Mouse (Mus musculus): ENCODE results near the gene Kalrn. TPM values are rescaled to one million over a fixed set of nuclear protein-coding genes. Genes with fewer than 3 reads are reported as not detected.

Kalrn gene
- total and polyA plus RNA-seq, 2 experiments from 2014 or later: 19.4 to 44.5 TPM

DNA sequence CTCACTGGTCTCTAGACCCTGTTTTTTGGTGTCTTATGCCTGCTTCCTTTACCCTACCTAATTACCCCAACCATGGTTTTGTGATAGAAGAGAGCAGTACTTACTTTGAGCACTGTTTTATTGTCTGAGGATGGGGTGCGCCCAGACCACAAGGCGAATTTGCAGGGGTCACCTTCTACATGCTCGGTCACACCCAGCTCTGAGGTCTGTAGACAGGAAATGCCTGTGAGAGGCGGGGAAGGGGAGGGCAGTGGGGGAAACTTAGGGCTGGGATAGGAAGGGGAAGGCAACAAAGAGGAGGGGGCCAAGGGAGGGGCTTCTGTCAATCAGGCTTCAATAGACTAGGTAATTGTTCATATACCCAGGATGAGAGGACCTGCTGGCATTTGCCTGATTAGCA is 397.7 kb downstream of the Kalrn start:
- H3K36me3 ChIP-seq (replicated peaks; ENCODE audit: control insufficient read depth, insufficient read depth, low read length): peaks cover 71% of the 10 kb centered on the region
- H3K4me3 ChIP-seq (ENCODE audit: low read depth, low read length): no peak overlapping the region
- DNase-seq (ENCODE audit: low spot score): no peak
- no peaks in the 10 kb centered on the region for H3K27me3 ChIP-seq (ENCODE audit: control insufficient read depth, insufficient read depth, low read length)
- 93% methylated on average over 4 of the region's 4 CpGs for WGBS
- H3K9ac ChIP-seq (replicated peaks; ENCODE audit: low read depth, low read length): no peak overlapping the region
- H3K4me2 ChIP-seq (ENCODE audit: low read depth, low read length): no peak overlapping the region
- H3K9me3 ChIP-seq (replicated peaks; ENCODE audit: control insufficient read depth, low read length): no peaks in the 10 kb centered on the region
- no peaks in the 10 kb centered on the region for H3K4me1 ChIP-seq (ENCODE audit: control insufficient read depth, insufficient read depth)
- TF ChIP-seq CTCF (IDR thresholded peaks at IDR 0.05; ENCODE audit: low read depth) (no peak), EP300 (IDR thresholded peaks at IDR 0.05; ENCODE audit: low read depth) (no peak)
- no peak overlapping the region for H3K27ac ChIP-seq (ENCODE audit: low read depth)
- no peak for ATAC-seq (ENCODE audit: insufficient read depth, low read depth)

DNA sequence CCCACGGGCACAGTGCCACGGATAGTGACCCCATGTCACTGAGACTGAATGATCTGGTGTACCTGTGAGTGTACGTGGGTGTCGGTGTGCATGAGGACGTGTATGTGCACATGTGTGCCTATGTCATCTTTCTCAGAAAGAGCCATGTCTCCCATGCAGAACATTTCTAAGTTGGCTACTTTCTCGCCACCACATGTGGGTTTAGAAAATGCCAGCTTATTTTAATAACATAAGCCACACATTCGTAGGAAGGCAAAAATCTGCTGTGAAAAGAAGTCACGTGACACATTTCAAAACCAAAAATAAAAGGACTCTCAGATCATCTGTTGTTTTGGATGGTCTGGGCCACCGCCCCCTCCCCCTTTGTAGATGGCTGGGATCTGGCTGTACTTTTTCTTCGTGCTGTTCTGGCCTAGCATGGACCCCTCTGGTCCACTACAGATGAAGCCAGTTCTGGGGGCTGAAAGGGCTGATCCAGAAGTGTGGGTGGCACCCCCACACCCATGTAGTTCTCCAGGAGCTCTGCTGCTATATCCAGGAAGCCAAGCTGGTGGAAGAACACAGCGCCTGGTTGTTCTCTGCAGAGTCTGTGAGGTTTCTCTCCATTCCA is 400.7 kb downstream of the Kalrn start:
- WGBS: 87% methylated on average over 11 of the region's 11 CpGs

DNA sequence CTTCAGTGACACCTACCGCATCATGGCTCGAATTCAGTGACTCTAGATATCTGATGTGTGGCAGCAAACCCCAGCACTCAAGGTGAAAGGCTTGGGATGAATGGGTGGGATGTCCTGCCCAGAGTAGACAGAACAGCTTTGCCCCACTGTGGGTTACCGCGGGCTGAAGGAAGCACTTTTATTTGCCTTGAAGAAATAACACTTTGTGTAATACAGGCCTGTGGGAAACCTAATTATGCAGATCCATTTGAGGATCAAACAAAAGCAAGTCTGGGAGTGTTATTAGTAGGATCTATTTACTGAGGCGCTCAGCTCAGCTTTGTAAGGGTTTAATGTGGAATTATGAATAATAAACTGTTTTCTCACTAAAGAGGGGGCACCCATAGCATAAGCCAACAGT is 406.3 kb downstream of the Kalrn start:
- DNase-seq (ENCODE audit: low spot score): no peak
- no peak for ATAC-seq (ENCODE audit: insufficient read depth, low read depth)
- H3K27me3 ChIP-seq (ENCODE audit: control insufficient read depth, insufficient read depth, low read length): no peaks in the 10 kb centered on the region
- TF ChIP-seq CTCF (IDR thresholded peaks at IDR 0.05; ENCODE audit: low read depth): no peak
- no peak for TF ChIP-seq EP300 (IDR thresholded peaks at IDR 0.05; ENCODE audit: low read depth)
- H3K9me3 ChIP-seq (replicated peaks; ENCODE audit: control insufficient read depth, low read length): no peaks in the 10 kb centered on the region
- H3K27ac ChIP-seq (ENCODE audit: low read depth): no peak overlapping the region
- no peak overlapping the region for H3K4me3 ChIP-seq (ENCODE audit: low read depth, low read length)
- no peak overlapping the region for H3K9ac ChIP-seq (replicated peaks; ENCODE audit: low read depth, low read length)
- peaks cover 33% of the 10 kb centered on the region; the same call in 1 of the 2 replicates for H3K36me3 ChIP-seq (replicated peaks; ENCODE audit: control insufficient read depth, insufficient read depth, low read length)
- no peak overlapping the region for H3K4me2 ChIP-seq (ENCODE audit: low read depth, low read length)
- no peaks in the 10 kb centered on the region for H3K4me1 ChIP-seq (ENCODE audit: control insufficient read depth, insufficient read depth)
- WGBS: 88% methylated on average over 5 of the region's 5 CpGs

More for the DNA sequence above, 400.7 kb downstream of the Kalrn start:
- H3K4me3 ChIP-seq (ENCODE audit: low read depth, low read length): no peak overlapping the region
- no peak for DNase-seq (ENCODE audit: low spot score)
- H3K9me3 ChIP-seq (replicated peaks; ENCODE audit: control insufficient read depth, low read length): no peaks in the 10 kb centered on the region
- TF ChIP-seq CTCF (IDR thresholded peaks at IDR 0.05; ENCODE audit: low read depth): no peak
- TF ChIP-seq EP300 (IDR thresholded peaks at IDR 0.05; ENCODE audit: low read depth): no peak
- no peak overlapping the region for H3K27ac ChIP-seq (ENCODE audit: low read depth)
- H3K4me1 ChIP-seq (ENCODE audit: control insufficient read depth, insufficient read depth): no peaks in the 10 kb centered on the region
- ATAC-seq (ENCODE audit: insufficient read depth, low read depth): no peak
- H3K4me2 ChIP-seq (ENCODE audit: low read depth, low read length): no peak overlapping the region
- no peak overlapping the region for H3K9ac ChIP-seq (replicated peaks; ENCODE audit: low read depth, low read length)
- H3K27me3 ChIP-seq (ENCODE audit: control insufficient read depth, insufficient read depth, low read length): no peaks in the 10 kb centered on the region
- peaks cover 70% of the 10 kb centered on the region for H3K36me3 ChIP-seq (replicated peaks; ENCODE audit: control insufficient read depth, insufficient read depth, low read length)

DNA sequence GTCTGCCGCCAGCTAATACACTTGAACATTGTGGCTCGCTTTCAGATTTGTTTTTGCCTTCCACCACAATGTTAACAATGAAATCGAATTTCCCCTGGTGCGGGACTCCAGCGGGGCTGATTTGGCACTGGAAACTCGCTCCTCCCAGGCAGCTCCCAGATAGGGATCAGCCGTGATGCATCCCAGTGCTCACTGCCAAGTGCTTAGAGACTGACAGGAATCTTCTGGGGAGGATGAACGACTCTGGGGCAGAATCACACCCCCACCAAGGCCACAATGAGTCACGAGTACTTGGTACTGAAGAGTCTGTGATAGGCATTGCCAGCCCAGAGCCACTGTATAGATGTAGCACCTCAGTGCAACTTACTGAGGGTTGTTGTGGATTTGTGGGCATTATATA is 410.2 kb downstream of the Kalrn start:
- 56% methylated on average over 9 of the region's 9 CpGs for WGBS
- TF ChIP-seq CTCF (IDR thresholded peaks at IDR 0.05; ENCODE audit: low read depth) (no peak), EP300 (IDR thresholded peaks at IDR 0.05; ENCODE audit: low read depth) (no peak)
- Histone ChIP-seq H3K4me3 (ENCODE audit: low read depth, low read length) (no peak overlapping the region), H3K9me3 (replicated peaks; ENCODE audit: control insufficient read depth, low read length) (no peaks in the 10 kb centered on the region), H3K36me3 (replicated peaks; ENCODE audit: control insufficient read depth, insufficient read depth, low read length) (peaks cover 6% of the 10 kb centered on the region; the same call in 1 of the 2 replicates), H3K4me1 (ENCODE audit: control insufficient read depth, insufficient read depth) (no peaks in the 10 kb centered on the region), H3K9ac (replicated peaks; ENCODE audit: low read depth, low read length) (no peak overlapping the region), H3K4me2 (ENCODE audit: low read depth, low read length) (no peak overlapping the region), H3K27ac (ENCODE audit: low read depth) (no peak overlapping the region), H3K27me3 (ENCODE audit: control insufficient read depth, insufficient read depth, low read length) (no peaks in the 10 kb centered on the region)
- ATAC-seq (ENCODE audit: insufficient read depth, low read depth): no peak
- no peak for DNase-seq (ENCODE audit: low spot score)

DNA sequence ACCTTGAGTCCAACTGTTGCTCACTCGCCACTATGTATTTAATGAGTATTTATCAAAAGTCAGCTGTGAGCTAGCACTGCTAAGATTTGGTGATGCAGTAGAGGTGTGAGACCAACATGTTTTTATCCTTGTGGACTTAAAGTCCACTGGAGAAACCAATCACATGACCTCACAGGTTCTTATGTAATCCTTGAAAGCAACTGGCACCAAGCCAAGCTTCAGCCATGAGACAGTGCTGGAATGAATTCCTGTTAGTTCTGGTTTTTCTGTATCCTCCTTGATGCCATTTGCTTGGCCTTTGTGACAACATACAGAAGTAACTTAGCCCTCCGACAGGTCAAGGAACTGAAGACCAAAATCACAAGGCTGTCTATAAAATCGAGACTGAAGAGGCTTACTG is 413.8 kb downstream of the Kalrn start:
- ATAC-seq (ENCODE audit: insufficient read depth, low read depth) (no peak), DNase-seq (ENCODE audit: low spot score) (no peak)
- H3K4me3 ChIP-seq (ENCODE audit: low read depth, low read length): no peak overlapping the region
- 83% methylated on average over 3 of the region's 3 CpGs for WGBS
- H3K27me3 ChIP-seq (ENCODE audit: control insufficient read depth, insufficient read depth, low read length): no peaks in the 10 kb centered on the region
- no peak overlapping the region for H3K27ac ChIP-seq (ENCODE audit: low read depth)
- TF ChIP-seq CTCF (IDR thresholded peaks at IDR 0.05; ENCODE audit: low read depth) (no peak), EP300 (IDR thresholded peaks at IDR 0.05; ENCODE audit: low read depth) (no peak)
- no peak overlapping the region for H3K9ac ChIP-seq (replicated peaks; ENCODE audit: low read depth, low read length)
- no peaks in the 10 kb centered on the region for H3K9me3 ChIP-seq (replicated peaks; ENCODE audit: control insufficient read depth, low read length)
- no peaks in the 10 kb centered on the region for H3K4me1 ChIP-seq (ENCODE audit: control insufficient read depth, insufficient read depth)
- H3K36me3 ChIP-seq (replicated peaks; ENCODE audit: control insufficient read depth, insufficient read depth, low read length): no peaks in the 10 kb centered on the region
- no peak overlapping the region for H3K4me2 ChIP-seq (ENCODE audit: low read depth, low read length)

Data from heart, postnatal 0 days (tissue).